Mouse (Mus musculus) gastrocnemius, postnatal 14 days (tissue): ENCODE results near the gene Vpreb1. TPM values are rescaled to one million over a fixed set of nuclear protein-coding genes. Genes with fewer than 3 reads are reported as not detected.
A peak's percentile ranks its signal among the peaks of the same experiment; 100 is the strongest.

Experiments
- DNase-seq: peaks from one replicate; pipeline ENCODE4 v3.0.0; 2021; ENCODE audit warnings: mixed read lengths
- intact Hi-C: fragments of 180-260 bp; cut with DNase I; formaldehyde crosslinking; loops from one replicate; pipeline ENCODE4 v1.15.1; 2025; ENCODE audit warnings: low total_unique reads
- long read RNA-seq, 2 experiments: library from polyadenylated mRNA; stranded (forward); transcript quantifications; one replicate each; pipeline ENCODE4 v2.0.0; 2021
- total RNA-seq, 2 experiments: library from RNA; stranded (reverse); gene quantifications; 2 replicates each; pipeline ENCODE4 v1.2.3; 2021

The Vpreb1 gene
- not detected for total RNA-seq
- long read RNA-seq, experiment 1, result 0 reads
- long read RNA-seq, experiment 2, result 0 reads

- intact Hi-C loops, result no loop called here
- DNase-seq, result peak; percentile 88
These were observed at the start of gene Vpreb1, which contains the start of gene Top3b for GRCm38 (mm10) chr16:16870617-16871331. Gene Vpreb1, minus strand, starts transcription at chr16:16870843. Gene Top3b, plus strand, starts transcription at chr16:16870736.

GRCm38 (mm10) chr16:16918441-16919117 is 47.9 kb upstream of the Vpreb1 start:
- no peak for DNase-seq
- intact Hi-C loops, result no loop called here

- no peak for DNase-seq
- intact Hi-C loops, result loop anchor here (2.0 to 5.0 kb wide), 2 partner anchors 21 to 56 kb away; no protein-coding TSS in a partner anchor
These were observed 42.8 kb upstream of the Vpreb1 start for GRCm38 (mm10) chr16:16913440-16913839.

- intact Hi-C loops, result loop anchor here (2.0 to 5.0 kb wide), 2 partner anchors 19 to 55 kb away; no protein-coding TSS in a partner anchor
- peak; percentile 79 for DNase-seq
These were observed 41.3 kb upstream of the Vpreb1 start for GRCm38 (mm10) chr16:16911641-16912597.

- intact Hi-C loops, result no loop called here
- peak; percentile 55 for DNase-seq
These were observed 37.2 kb upstream of the Vpreb1 start for GRCm38 (mm10) chr16:16907799-16908198.

GRCm38 (mm10) chr16:16903188-16903587 is 32.5 kb upstream of the Vpreb1 start:
- intact Hi-C loops, result no loop called here
- no peak for DNase-seq

GRCm38 (mm10) chr16:16902329-16902728 is 31.7 kb upstream of the Vpreb1 start:
- intact Hi-C loops, result no loop called here
- no peak for DNase-seq

- DNase-seq, result no peak
- intact Hi-C loops, result no loop called here
These were observed 26.5 kb upstream of the Vpreb1 start for GRCm38 (mm10) chr16:16897056-16897584.

GRCm38 (mm10) chr16:16896382-16897055 is 25.9 kb upstream of the Vpreb1 start, which contains the start of gene Ppm1f:
Gene Ppm1f, plus strand, starts transcription at chr16:16896469.
- DNase-seq, result peak; percentile 93
- intact Hi-C loops, result no loop called here

- no peak for DNase-seq
- intact Hi-C loops, result no loop called here
These were observed 25.4 kb upstream of the Vpreb1 start for GRCm38 (mm10) chr16:16896015-16896381.

GRCm38 (mm10) chr16:16892366-16892765 is 21.7 kb upstream of the Vpreb1 start:
- intact Hi-C loops, result loop anchor here (2.0 kb wide), 1 partner anchor 20 kb away; no protein-coding TSS in a partner anchor
- DNase-seq, result no peak

GRCm38 (mm10) chr16:16888341-16888740 is 17.7 kb upstream of the Vpreb1 start:
- intact Hi-C loops, result no loop called here
- DNase-seq, result no peak

GRCm38 (mm10) chr16:16879025-16879424 is 8.4 kb upstream of the Vpreb1 start:
- no peak for DNase-seq
- intact Hi-C loops, result no loop called here

- intact Hi-C loops, result no loop called here
- DNase-seq, result no peak
These were observed 414 bp downstream of the Vpreb1 start for GRCm38 (mm10) chr16:16870241-16870616.

GRCm38 (mm10) chr16:16865696-16866561 is 4.7 kb downstream of the Vpreb1 start:
- DNase-seq, result no peak

GRCm38 (mm10) chr16:16865217-16865616 is 5.4 kb downstream of the Vpreb1 start:
- intact Hi-C loops, result no loop called here
- no peak for DNase-seq

More at GRCm38 (mm10) chr16:16865696-16866561, 4.7 kb downstream of the Vpreb1 start:
- intact Hi-C loops, result no loop called here

- DNase-seq, result no peak
- intact Hi-C loops, result no loop called here
These were observed 6.7 kb downstream of the Vpreb1 start, which contains the start of gene Igll1 for GRCm38 (mm10) chr16:16863978-16864377. Gene Igll1, minus strand, starts transcription at chr16:16863985.

GRCm38 (mm10) chr16:16862288-16862687 is 8.4 kb downstream of the Vpreb1 start:
- DNase-seq, result no peak
- intact Hi-C loops, result no loop called here
